Mouse (Mus musculus) kidney, postnatal 36 days (tissue): ENCODE measurements around the gene Ciapin1.

Experiments
- DNase-seq, 2 experiments: peaks; one replicate each; pipeline ENCODE4 v3.0.0; 2021 to 2022; ENCODE audit warnings: mixed read lengths in 2 of 2

The Ciapin1 gene

DNA sequence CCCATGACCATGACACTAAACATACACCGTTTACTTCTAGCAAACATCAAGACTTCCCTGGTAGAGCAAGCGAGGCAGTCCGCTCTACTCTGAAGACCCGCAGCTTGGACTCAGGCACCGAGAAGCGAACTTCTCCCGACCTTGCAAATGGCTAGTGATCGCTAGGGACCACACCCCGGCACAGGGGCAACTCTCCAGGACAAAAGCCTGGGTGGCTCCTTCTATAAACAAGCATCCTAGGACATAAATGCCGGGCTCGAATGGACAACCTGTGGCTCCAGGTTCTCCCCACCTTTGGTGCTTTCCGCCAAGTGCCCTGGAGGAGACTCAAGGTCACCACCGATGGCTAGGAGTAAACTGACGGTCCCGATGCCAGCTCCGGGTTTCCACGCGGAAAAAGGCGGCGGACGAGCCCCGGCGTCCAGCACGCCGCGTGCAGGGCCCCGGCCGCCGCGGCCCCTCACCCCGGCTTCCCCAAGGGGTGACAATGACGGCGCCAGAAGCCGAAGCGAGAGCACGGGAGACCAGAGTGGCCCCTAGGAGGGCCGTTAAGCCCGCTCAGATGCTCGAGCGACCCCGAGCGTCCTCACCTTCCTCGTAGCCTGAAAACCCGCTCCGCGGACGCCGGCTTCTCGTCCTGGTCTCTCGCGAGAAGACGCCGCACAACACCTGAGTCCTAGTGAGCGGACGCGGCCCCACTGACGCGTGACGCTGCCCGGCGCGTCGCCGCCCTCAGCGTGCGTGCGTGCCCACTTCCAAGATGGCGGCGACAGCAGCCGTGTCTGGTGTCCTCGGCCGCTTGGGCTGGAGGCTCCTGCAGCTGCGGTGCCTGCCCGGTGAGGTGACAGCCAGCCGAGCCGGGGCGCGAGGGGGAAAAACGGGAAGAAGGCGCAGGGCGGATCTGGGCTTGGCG is at the start of gene Ciapin1, which contains the start of gene Coq9:
Gene Ciapin1 (minus strand): TSS at position 697 of the 913 bp plus-strand sequence.
Gene Coq9 (plus strand): TSS at position 660 of the 913 bp plus-strand sequence.
- peak; percentile 98 for DNase-seq

DNA sequence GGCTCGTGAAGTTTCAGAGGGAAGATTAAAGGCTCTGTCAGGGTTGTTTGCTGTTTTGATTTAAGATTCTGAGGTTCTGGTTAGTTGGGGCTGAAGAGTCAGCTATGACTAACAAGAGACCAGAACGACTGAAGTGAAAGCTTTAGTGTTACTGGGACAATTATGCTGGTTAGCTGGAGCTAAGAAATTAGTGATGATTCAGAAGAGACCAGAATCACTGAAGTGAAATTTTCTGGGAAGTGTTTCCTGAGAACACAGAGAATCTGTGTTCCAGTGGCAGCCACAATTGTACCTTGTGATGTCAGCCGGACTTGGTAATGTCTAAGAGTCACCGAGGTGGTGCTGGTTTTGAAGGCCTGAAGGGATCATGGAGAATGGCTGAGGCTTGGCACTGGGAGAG is 42.6 kb upstream of the Ciapin1 start:
- DNase-seq: no peak

DNA sequence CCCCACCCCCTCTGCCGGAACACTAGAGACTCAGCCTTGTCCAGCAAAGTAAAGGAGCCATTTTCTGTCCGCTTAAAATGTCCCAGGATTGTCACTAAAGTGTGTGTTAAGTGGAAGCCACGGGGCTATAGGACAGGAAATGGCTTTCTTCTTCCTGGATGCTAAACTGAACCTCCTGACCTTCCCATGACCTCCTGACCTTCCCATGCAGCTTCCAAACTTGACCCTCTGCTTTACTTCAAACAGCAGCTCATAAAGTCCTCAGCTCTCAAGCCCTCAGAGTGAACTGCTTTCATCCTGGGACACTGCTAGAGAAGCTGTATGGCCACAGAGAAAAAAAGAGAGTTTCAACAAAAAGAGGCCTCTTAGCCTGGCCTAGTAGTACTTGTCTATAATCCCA is 38.7 kb upstream of the Ciapin1 start:
- DNase-seq: no peak

DNA sequence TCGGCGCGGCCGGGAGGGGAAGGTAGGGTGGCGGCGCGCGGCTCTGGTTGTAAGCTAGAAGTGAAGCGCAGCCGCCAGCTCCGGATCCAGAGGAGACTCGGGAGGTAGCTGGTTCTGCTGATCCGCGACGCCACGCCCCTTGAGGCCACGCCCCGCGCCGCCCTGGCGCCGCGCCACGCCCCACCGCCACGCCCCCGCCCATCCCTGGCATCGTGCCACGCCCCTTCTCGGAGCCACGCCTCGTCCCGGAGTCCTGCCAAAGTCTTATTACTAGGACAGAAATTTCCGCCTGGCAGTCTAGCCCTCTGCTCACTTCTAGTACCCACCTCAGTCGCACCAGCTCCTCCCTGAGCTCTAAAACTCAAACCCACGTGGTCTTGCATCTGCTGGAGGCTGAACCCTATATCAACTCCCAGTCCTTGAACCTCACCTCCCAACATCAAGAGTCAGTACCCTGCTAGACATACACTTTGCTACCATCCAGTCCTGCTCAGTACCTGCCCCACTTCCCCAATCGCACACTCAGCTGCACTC is 38.1 kb upstream of the Ciapin1 start, which contains the start of gene Dok4:
Gene Dok4 (minus strand): TSS at position 134 of the 534 bp plus-strand sequence.
- DNase-seq: peak; percentile 93 to 97

DNA sequence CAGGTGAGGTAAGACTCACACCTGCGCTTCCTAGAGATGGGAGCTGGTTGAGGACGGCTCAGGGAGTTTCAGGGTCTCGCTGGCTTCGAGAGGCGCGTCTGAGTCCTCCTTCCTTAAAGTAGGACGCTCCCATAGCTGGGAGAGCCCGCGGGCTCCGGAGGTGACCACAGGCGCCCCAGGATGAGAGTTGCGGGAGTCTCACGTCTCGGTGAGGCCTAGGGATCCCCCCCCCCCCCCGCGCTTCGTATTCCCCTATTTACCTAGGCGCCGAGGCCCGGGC is 37.7 kb upstream of the Ciapin1 start:
- DNase-seq: peak in 1 of 2 experiments; percentile 30

DNA sequence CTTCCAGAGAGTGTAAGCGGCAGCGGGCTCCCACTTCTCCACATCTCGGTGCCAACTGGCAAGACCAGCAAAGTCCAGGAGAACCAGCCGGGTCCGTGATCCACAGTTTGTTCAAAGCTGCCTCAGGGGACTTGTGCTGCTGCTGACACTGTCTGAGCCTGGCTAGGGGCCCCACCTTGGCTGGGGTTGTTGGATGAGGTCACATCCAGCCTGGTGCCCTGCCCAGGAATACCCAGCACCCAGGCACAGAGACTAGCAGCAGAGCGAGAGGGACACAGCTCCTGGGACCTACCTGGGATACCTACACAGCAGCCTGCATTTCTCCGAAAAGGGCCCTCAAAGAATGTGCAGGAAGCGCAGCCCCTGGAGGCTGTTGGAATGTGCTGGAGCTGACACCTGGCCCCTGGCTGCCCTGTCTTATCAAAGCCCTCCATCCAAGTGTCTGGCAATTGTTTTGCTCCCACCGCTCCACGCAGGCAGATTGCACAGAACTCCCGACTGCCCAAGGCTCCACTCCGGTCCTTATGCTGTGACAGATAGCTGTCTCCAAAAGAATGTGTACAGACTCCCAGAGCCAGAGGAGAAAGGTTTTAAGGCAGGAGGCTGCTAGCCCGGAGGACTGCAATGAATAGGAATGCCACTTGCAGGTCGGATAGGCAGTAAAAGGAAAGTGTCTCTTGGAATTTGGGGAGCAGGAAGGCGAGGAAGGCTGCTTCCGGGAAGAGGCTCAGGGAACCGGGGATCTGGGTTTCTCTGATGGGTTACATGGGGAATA is 37.1 kb upstream of the Ciapin1 start:
- DNase-seq: peak in 1 of 2 experiments; percentile 36

DNA sequence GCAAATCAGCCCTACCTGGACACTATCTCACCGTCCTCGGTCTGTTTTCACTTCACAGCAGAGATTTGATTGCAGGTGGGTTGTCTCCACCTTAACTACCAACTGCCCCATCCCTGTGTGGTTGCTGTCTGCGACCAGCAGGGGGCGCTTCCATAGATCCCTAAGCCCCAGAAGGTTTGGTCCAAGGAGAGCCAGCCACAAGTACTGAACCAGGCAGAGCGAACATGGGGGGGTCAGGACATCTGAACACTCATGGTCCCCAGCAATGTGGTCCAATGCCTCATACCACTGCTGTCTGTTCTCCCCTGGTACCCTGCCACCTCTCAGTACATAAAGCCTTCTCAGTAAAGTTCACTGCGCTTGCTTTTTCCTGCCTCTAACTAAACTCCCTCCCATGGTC is 36.2 kb upstream of the Ciapin1 start:
- peak; percentile 79 to 89 for DNase-seq

DNA sequence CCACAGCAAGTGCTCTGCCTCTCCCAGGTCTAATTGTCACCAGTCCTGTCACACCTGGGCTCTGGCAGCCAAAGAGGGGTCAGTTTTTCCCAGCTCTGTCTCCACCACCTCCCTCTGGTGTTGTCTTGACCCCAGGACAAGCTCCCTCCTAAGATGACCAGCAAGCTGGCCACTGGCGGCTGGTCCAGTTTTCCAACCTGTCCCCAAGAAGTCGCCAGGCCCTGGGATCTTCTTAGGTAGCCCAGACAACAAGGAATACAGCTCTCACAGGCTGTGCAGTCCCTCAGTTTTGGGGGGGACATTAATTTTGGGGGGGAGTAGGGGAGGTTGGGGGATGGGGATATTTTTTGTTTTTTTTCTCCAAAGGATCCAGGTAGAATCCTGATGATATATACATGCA is 34.4 kb upstream of the Ciapin1 start:
- DNase-seq: no peak

DNA sequence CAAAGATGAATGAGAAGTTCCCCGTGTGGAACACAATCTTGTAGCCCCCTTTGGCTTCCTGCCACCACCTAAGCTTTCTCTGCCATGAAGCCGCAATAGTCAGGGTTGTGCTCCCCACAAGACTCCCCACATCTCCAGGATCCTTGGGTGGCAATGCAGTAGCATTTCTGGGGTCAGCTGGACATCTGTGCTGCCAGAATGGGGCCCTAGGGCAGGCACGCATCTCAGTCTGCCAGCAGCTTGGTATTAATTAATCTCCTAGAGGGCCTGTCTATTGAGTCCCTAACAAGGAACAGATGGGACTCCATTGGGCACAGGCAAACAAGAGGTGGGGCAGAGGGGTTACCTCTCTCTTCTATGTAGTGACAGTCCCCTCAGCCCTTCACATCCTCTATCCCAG is 34.0 kb upstream of the Ciapin1 start:
- peak; percentile 50 to 57 for DNase-seq

DNA sequence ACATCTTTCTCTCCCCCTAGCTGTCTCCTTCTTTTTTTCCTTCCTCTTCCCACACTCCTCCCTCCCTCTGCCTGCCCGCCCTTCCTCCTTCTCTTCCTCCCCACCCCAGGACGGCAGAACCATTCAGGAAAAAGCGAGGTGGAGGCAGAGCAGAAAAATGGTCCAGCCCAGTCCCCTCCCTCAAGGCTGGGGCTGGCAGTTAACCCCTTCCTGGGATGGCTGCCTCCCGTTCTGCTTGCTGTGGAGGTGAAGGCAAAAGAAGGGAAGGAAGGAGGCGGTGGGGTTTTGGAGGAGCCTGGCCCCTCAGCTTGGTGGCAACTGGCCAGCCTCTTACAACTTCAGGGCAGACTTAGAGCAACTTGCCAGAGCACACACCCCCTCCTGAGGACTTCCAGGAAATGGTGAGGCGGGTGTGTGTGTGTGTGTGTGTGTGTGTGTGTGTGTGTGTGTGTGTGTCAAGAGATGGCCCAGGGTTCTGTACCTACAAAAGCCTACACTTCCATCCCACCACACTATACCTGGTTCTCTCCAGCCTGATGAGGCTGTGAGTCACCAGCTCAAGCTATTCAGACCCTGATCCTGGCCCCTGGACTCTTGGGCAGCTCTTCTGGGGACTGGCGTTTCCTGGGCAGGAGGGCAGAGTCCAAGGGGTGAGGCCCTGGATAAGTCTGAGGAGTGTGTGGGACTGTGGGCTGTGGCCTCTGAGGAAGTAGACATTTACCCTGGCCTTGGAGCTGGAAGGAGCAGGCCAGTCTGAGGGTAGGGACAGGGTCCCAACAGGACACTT is 33.1 kb upstream of the Ciapin1 start:
- peak; percentile 80 to 88 for DNase-seq

DNA sequence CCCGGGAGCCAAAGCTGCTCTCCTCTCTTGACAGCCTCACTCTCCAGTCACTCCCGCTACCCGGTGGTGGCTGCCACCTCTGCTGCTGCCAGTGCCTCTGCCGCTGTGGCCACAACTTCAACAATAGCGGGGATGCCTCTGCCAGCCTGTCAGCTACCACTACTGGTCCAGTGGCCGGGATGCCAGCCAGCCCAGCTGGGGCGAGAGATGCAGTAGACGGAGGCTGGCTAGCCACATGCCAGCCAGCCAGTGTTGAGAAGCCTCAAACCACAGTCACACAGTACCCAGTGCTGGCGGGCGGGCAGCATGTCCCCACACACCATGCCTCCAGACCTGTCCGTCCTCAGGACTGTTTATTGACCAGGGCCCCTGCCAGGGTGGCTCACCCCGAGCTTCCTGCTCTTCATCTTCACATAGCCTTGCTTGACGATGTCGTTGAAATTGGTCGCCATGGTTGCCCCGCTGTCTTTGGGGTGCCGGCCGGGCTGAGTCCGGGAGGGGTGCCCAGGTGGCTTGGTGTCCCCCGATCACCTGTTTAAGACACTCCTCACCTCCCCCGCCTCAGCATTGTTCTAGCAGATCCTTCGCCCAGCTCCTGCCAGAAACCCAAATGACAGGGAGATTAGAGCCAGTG is 32.4 kb upstream of the Ciapin1 start:
- DNase-seq: peak in 1 of 2 experiments; percentile 57

DNA sequence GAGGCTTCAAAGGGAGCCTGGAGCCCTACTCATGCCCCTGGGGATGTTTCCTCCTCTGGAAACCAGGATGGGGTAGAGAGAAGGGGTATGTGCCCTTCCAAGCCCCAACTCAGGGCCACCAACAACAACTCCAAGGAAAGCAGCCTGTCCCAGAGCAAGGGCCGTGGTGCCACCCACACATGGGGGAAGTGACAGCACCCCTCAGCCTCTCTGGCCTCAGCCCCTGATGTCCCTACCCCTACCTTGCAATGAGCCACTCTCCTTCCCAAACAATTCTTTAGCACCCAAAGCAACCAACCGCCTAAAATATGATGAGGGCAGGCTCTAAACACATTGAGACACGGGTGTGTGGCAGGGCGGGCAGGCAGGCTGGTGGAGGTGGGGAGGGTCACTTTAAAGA is 31.8 kb upstream of the Ciapin1 start:
- no peak for DNase-seq

DNA sequence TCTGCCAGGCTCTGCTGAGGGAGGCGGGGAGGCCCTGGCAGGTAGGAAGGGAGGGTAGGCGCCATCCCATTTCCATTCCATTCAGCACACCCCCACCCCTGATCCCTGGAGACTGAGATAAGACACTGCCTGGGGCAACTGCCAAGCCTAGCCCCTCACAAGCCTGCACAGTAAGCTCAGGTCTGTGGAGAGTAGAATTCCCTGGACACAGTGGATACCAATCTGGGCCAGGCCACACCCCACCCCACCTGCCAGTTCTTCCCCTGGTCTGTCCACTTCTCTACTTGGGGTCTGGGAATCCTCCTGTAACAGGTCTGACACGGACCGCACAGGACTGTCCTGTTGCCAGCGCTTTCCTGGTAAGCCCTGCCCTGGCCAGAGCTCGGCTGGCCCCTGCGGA is 31.0 kb upstream of the Ciapin1 start:
- no peak for DNase-seq

DNA sequence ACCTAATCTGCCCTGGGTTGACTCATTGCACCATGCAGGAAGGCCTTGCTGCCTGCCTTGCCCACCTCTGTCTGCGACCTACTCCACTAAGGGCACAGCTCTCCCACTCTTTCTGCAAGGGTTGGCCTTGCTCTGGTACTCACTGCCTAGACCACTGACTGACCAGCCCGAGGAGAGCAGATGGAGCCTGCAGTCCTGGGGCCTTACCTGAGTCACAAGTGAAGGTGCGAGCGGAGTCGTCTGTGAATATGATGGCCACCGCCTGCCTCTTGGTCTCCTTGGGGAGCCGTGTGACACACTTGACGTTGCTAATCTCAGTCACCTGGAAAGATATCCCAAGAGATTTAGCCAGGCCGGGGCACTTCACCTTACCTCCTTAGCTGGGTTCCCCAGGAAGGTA is 28.8 kb upstream of the Ciapin1 start:
- DNase-seq: no peak

DNA sequence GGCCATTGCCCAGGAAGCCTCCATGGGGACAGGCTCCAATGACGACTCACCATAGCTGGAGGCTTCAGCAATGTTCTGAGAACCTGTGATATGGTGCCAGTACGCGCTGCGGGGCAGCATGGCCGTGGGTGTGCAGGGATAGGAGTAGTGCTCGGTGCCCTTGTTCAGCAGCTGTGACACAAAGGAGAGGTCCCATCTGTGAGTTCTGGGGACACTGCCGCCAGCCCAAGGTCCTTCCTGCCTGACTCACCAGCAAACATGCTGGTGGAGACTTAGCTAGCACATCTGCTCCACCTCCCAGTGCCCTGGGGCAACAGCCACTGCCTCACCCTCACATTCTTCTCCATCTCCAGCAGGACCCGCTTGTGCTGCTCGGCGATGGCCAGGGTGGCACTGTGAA is 27.1 kb upstream of the Ciapin1 start:
- no peak for DNase-seq

DNA sequence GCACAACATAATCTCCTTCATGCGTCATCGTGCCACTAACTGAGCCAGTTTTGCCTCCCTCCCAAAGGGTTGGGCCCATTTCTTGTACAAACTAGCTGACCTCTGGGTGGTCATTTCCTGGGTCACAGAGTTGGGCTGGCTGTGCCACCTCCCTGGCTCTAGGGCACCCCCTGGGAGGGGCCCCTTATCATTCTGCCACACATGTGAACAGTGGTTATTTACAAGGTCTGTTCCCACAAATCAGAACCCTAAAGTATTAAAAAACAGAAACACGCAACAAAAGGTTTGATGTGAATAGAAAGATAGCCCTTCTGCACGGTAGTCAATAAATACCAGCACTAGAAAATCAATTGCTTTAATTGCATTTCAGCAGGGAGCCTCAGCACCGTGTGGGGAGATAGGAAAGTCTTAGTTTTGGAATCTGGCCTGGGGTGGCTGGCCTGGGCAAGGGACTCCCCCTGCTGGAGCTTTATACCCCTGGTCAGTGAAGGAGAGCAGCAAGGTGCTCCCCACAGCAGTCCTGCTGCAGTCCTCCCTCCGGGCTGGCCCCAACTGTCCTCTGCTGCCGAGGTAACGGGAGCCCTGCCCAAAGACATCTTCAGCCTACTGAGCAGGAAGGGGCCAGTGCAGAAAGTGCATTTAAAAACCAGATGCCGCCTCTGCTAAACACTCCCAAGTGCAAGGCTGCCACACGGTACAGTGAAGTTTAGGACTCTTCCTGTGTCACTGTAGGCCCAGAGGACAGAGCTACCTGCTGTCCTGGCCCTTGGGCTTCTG is 25.9 kb upstream of the Ciapin1 start:
- DNase-seq: peak in 1 of 2 experiments; percentile 35

DNA sequence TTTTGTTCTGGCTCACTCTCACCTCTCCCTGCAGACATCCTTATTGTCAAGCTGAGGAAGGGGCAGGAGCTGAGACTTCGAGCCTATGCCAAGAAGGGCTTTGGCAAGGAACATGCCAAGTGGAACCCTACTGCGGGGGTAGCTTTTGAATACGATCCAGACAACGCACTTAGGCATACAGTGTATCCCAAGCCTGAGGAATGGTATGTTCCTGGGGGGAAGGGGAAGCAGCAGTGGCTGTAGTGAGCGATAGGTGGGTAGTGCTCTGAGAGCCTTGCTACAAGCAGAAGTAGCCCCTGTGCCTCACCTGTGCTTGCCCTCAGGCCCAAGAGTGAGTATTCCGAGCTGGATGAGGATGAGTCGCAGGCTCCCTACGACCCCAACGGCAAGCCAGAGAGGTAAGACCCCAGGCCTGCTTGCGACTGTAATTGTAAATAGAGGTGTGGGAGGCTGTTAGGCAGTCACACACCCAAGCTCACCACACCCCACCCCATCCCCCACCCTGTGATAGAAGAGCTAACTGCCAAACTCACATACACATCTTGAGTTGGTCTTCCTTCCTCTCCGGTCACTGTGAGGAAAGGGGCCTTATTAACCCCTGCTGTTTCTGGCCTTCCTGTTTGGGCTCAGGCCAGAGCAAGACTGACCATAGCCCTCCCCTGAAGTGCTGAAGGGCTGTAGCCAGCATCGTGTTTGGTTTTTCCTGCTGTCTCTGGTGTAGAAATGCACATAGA is 24.5 kb upstream of the Ciapin1 start:
- no peak for DNase-seq

DNA sequence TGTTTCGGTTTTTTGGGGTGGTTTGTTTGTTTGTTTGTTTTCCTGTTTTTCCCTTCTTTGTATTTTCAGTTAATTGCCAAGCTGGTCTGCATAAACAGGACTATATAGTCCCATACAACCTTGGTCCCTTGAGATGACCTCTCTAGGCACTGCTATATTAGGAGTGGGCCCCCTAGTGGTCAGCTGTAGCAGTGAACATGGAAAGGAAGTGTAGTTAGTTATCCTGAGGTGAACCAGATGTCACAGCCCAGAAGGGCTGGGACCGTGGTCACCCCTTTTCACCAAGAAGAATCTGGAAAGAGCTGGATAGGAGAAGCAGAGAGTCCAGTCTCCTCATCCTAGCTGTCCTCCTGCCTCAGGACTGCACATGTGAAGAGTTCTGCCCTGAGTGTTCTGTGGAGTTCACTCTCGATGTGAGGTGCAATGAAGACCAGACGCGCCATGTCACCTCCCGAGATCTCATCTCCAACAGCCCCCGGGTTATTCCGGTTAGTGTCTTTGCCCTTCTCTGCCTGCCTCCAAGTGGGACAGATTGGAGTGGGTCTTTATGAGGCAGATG is 23.3 kb upstream of the Ciapin1 start:
- DNase-seq: peak; percentile 80 to 89

DNA sequence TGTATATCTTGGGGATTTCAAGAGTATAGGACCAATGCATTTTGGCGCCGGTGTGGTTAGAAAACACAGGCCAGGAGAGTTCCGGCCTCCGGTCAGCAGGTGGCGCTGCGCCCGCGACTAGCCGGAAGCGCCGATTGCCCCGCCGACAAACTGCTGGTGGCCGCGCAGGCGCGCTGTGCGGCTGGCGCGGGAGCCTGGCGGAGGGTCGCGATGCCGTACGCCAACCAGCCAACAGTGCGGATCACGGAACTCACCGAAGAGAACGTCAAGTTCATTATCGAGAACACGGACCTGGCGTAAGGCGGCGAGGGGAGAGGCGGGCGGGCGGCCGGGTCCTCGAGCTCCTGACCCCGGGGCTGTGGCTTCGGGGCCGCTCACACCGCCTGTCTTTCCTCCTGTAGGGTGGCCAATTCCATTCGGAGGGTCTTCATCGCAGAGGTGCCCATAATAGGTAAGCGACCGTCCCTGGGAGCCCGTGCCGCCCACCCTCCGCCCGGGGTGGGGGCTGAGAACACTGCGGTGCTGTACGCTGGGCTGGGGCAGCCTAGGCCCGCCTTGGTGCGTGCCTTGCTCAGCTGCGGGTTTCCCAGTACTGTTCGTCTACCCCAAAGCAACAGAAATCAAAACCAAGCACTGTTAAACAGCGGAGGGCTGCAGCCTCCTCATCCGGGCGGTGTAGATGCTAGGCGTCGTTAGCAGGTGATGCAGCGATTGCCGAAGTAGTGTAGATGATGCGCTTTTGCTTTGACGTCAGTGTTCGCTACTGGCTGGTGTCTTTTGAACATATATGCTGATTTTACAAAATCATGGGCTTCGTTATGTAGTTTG is 19.4 kb upstream of the Ciapin1 start, which contains the start of gene Polr2c:
Gene Polr2c (plus strand): TSS at position 105 of the 828 bp plus-strand sequence.
- DNase-seq: peak; percentile 88 to 96
